Mouse (Mus musculus) liver, postnatal 0 days (tissue): ENCODE data around the gene Spata17. TPM values are rescaled to one million over a fixed set of nuclear protein-coding genes. Genes with fewer than 3 reads are reported as not detected.
"Not testable (repeated sequence)": the region's sequence is repeated elsewhere in the genome, so short reads cannot be mapped to it uniquely, and the experiment has no call there.

Experiments used
- ATAC-seq: fragments of 200-750 bp; cut with Nextera tagmentation; 2 replicates; pipeline ENCODE4 v1.8.0; 2017; ENCODE audit warnings: mild to moderate bottlenecking, moderate library complexity
- DNase-seq: peaks from one replicate; pipeline ENCODE4 v3.0.0-alpha.2; 2016
- H3K27ac ChIP-seq: fragments of 300-500 bp; sonication (generic); 2 replicates; pipeline ENCODE4 v1.5.1; 2014; ENCODE audit warnings: antibody characterized with exemption, moderate library complexity, mild to moderate bottlenecking, low read depth
- H3K27me3 ChIP-seq: fragments of 300-500 bp; sonication (generic); 2 replicates; pipeline ENCODE4 v1.6.1; 2014; ENCODE audit warnings: low read length, control low read depth, mixed read lengths; ENCODE audit not compliant: insufficient read depth
- H3K36me3 ChIP-seq: fragments of 300-500 bp; sonication (generic); replicated peaks from 2 replicates; pipeline ENCODE4 v1.6.1; 2014; ENCODE audit warnings: mild to moderate bottlenecking, control low read depth, low read length, moderate library complexity, mixed read lengths; ENCODE audit not compliant: insufficient read depth
- H3K4me1 ChIP-seq: fragments of 300-500 bp; sonication (generic); 2 replicates; pipeline ENCODE4 v1.6.1; 2014; ENCODE audit warnings: antibody characterized with exemption, mild to moderate bottlenecking, control low read depth; ENCODE audit not compliant: insufficient read depth
- H3K4me2 ChIP-seq: fragments of 300-500 bp; sonication (generic); 2 replicates; pipeline ENCODE4 v1.6.1; 2014; ENCODE audit warnings: low read depth, mild to moderate bottlenecking, low read length, moderate library complexity, mixed read lengths
- H3K4me3 ChIP-seq: fragments of 300-500 bp; sonication (generic); 2 replicates; pipeline ENCODE4 v1.5.1; 2014; ENCODE audit warnings: low read depth, low read length
- H3K9ac ChIP-seq: fragments of 300-500 bp; sonication (generic); replicated peaks from 2 replicates; pipeline ENCODE4 v1.6.1; 2014; ENCODE audit warnings: mild to moderate bottlenecking, moderate library complexity
- H3K9me3 ChIP-seq: fragments of 300-500 bp; sonication (generic); 2 replicates; pipeline ENCODE4 v1.6.1; 2016; ENCODE audit warnings: mild to moderate bottlenecking, control low read depth, low read length, mixed read lengths
- CTCF ChIP-seq: sonication (generic); IDR thresholded peaks from 2 replicates; pipeline ENCODE4 v1.5.1; 2016; ENCODE audit warnings: antibody characterized with exemption, low read depth
- EP300 ChIP-seq: IDR thresholded peaks from 2 replicates; pipeline ENCODE4 v1.6.1; 2016; ENCODE audit warnings: antibody characterized with exemption, low read depth, mild to moderate bottlenecking
- WGBS: fragments of 180-500 bp; shearing (Covaris S2); extraction: QIAGEN DNeasy Blood & Tissue Kit; methylation state at CpG from one replicate; pipeline ENCODE4 v1.1.7; 2014; ENCODE audit not compliant: insufficient replicate concordance; 5-methylcytosine and 5-hydroxymethylcytosine counted together
- polyA plus RNA-seq: library from polyadenylated mRNA; unstranded; fragments of >200 nt; fragmentation: Nextera tagmentation; extraction: Ambion mirVana; gene quantifications from 2 replicates; pipeline ENCODE4 v1.2.1, GENCODE M21; 2015

Spata17 gene
- polyA plus RNA-seq, 1 experiment from 2014 or later = 0.41 TPM

DNA sequence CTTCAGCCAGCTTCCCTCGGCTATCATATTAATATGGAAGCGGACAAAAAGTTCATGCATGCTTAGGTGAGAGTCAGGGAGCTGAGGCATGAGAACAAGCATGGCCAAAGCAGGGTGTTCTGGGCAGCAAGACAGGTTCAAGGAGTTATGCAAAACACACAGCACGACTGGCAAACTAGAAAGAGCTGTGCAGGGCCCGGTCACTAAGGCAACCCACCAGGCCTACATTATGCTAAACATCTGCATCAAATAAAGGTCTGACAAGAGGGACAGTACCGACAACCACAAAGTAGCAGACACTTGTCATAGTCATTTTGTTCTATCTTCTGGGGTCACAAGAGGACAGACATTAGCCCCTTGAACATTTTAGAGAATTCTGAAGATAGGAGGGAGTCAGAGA lies 61.6 kb downstream of the Spata17 start:
- TF ChIP-seq EP300 (no peak), CTCF (no peak)
- H3K4me2 ChIP-seq = no peak overlapping the region
- no peak for ATAC-seq
- DNase-seq = no peak
- no peaks in the 10 kb centered on the region for H3K36me3 ChIP-seq
- H3K27me3 ChIP-seq = no peaks in the 10 kb centered on the region
- no peak overlapping the region for H3K4me3 ChIP-seq
- H3K4me1 ChIP-seq = peaks cover 3% of the 10 kb centered on the region; the same call in 1 of the 2 replicates
- WGBS = 78% methylated on average over 5 of the region's 5 CpGs
- no peak overlapping the region for H3K9ac ChIP-seq
- H3K9me3 ChIP-seq = no peaks in the 10 kb centered on the region
- H3K27ac ChIP-seq = no peak overlapping the region

DNA sequence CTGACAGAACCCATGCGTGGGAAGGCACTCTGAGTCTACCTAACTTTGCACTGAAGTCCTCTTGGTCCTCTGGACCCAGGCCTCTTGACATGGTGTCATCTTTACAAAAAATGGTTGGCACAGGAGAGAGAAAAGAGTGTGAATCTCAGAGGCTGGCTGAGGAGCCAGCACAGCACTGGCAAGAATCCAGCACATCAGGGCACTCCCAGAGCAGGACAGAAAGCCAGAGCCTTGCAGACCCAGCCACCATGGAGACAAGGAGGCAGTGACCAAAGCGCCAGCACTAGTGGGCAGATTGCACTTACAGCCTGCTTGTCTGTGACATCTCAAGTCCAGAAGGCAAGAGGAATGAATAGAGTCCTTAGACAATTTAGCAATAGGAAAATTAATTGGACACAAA lies 62.7 kb downstream of the Spata17 start:
- H3K4me2 ChIP-seq = no peak overlapping the region
- TF ChIP-seq EP300 (no peak), CTCF (no peak)
- H3K27ac ChIP-seq = no peak overlapping the region
- no peaks in the 10 kb centered on the region for H3K36me3 ChIP-seq
- ATAC-seq (no peak), DNase-seq (no peak)
- no peak overlapping the region for H3K4me3 ChIP-seq
- no peaks in the 10 kb centered on the region for H3K27me3 ChIP-seq
- H3K4me1 ChIP-seq = peaks cover 3% of the 10 kb centered on the region; the same call in 1 of the 2 replicates
- H3K9ac ChIP-seq = no peak overlapping the region
- no peaks in the 10 kb centered on the region for H3K9me3 ChIP-seq
- 85% methylated on average over 2 of the region's 2 CpGs for WGBS

DNA sequence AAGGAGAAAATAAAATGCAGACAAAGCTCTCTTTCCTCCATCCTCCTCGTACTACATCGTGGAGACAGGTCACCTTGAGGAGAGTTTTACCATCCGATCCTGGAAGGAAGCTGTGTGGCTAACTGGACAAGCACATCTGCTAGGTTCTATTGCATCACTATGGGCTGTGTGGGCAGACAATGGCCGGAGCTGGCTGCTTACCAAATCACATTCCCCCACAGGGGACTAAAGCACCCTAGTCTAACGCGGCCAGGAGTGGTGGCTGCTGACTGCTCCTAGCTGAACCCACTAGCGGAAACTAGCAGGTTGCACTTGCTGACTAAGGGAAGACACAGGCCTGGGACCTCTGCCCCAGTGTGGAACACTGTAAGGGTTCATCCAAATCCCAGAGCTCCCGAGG lies 72.3 kb downstream of the Spata17 start:
- Histone ChIP-seq H3K4me2 (no peak overlapping the region), H3K27me3 (no peaks in the 10 kb centered on the region), H3K27ac (no peak overlapping the region), H3K4me1 (peaks cover 4% of the 10 kb centered on the region; the same call in 1 of the 2 replicates), H3K36me3 (no peaks in the 10 kb centered on the region), H3K9me3 (no peaks in the 10 kb centered on the region), H3K4me3 (no peak overlapping the region), H3K9ac (no peak overlapping the region)
- ATAC-seq (no peak), DNase-seq (no peak)
- 60% methylated on average over 8 of the region's 8 CpGs for WGBS
- TF ChIP-seq EP300 (no peak), CTCF (no peak)

DNA sequence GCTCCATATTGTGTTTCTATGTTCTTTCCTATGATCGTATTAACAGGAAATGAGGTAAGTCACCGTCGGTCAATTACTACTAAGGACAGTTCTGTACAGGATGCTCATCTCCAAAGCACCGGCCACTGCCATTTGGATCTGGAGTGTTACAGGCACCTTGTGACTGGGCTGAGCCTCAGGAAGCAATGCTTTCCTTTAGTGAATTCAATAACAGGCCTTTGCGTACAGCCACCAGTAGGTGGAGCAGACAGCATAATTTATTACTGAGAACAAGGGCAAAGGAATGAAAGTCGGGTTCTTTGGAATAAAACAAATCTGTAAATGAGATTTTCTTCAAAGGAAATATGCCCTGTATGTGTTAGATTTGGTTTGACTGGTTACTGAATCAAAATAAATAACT lies 77.8 kb downstream of the Spata17 start:
- ATAC-seq = no peak
- Histone ChIP-seq H3K4me2 (no peak overlapping the region), H3K27me3 (no peaks in the 10 kb centered on the region), H3K4me3 (no peak overlapping the region), H3K27ac (no peak overlapping the region), H3K4me1 (no peaks in the 10 kb centered on the region), H3K36me3 (no peaks in the 10 kb centered on the region), H3K9ac (no peak overlapping the region), H3K9me3 (no peaks in the 10 kb centered on the region)
- DNase-seq = peak; percentile 47
- peak; percentile 80 for TF ChIP-seq CTCF
- TF ChIP-seq EP300 = no peak
- 28% methylated on average over 6 of the region's 6 CpGs for WGBS

DNA sequence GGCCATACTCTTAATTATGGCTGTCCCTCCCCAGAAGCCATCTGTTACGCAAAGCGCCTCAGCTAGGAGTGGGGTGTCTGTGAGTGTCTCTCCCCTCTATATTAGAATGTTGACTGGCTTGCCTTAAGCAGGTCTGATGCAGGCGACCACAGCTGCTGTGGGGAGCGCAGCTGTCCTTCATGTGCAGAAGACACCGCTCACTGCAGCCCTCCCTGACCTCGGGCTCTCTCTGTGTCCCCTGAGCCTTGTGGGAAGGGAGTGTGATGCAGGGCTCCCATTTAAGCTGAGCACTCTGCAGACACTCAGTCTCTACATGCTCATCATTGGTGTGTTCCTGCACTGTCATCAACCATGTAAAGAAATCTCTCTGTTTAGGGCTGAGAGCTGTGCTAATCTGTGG lies 79.4 kb downstream of the Spata17 start:
- no peak for ATAC-seq

DNA sequence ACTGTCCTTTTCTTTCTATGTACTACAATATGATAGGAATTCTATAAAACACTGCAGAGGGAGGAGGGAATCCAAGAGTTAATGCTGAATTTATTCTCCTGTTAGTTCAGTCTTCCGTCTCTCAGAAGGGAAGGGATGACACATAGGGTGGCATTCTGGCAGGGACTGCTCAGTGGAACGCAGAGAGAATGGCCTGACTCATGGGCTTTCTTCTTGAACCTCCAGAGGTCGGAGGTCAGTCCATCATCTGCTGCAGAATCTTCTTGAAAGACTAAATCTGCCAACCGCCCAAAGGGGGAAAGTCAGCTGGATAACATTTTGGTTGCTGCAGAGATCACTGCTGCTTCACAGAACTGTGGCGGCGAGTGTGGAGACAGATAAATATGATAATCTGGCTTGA lies 81.4 kb downstream of the Spata17 start:
- ATAC-seq (no peak), DNase-seq (no peak)
- no peak overlapping the region for H3K27ac ChIP-seq
- H3K4me2 ChIP-seq = no peak overlapping the region
- WGBS = 76% methylated on average over 6 of the region's 6 CpGs
- no peaks in the 10 kb centered on the region for H3K36me3 ChIP-seq
- TF ChIP-seq EP300 (no peak), CTCF (no peak)
- no peaks in the 10 kb centered on the region for H3K27me3 ChIP-seq
- no peaks in the 10 kb centered on the region for H3K9me3 ChIP-seq
- H3K4me3 ChIP-seq = no peak overlapping the region
- no peaks in the 10 kb centered on the region for H3K4me1 ChIP-seq
- H3K9ac ChIP-seq = no peak overlapping the region

More for the DNA sequence above, 79.4 kb downstream of the Spata17 start:
- TF ChIP-seq CTCF (no peak), EP300 (no peak)
- Histone ChIP-seq H3K27ac (no peak overlapping the region), H3K4me3 (no peak overlapping the region), H3K27me3 (no peaks in the 10 kb centered on the region), H3K9ac (no peak overlapping the region), H3K4me2 (no peak overlapping the region), H3K9me3 (no peaks in the 10 kb centered on the region), H3K36me3 (no peaks in the 10 kb centered on the region), H3K4me1 (no peaks in the 10 kb centered on the region)
- 78% methylated on average over 6 of the region's 6 CpGs for WGBS
- DNase-seq = no peak

DNA sequence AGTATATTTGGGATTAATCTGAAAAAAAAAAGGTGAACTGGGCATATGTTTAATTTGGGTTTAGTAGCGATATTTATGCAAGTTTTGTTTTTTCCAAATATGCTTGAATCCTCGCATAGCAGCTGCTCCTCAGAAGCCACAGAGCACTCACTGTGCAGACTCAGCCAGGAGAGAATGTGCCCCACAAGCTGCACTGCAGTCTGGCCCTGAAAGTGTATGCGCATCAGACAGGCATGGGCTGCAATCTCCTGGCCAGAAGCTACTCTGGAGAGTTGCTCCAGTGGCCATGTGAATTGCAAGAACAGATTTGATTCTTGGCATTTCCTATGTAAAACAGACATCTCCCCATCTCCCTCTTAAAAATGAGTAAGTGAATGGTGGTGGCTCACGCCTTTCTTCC lies 82.9 kb downstream of the Spata17 start:
- H3K27ac ChIP-seq = no peak overlapping the region
- no peaks in the 10 kb centered on the region for H3K9me3 ChIP-seq
- no peak for TF ChIP-seq EP300
- no peak for TF ChIP-seq CTCF
- 75% methylated on average over 4 of the region's 4 CpGs for WGBS
- H3K27me3 ChIP-seq = no peaks in the 10 kb centered on the region
- no peak overlapping the region for H3K9ac ChIP-seq
- H3K4me3 ChIP-seq = no peak overlapping the region
- H3K4me1 ChIP-seq = no peaks in the 10 kb centered on the region
- ATAC-seq (no peak), DNase-seq (no peak)
- H3K4me2 ChIP-seq = no peak overlapping the region
- H3K36me3 ChIP-seq = no peaks in the 10 kb centered on the region

DNA sequence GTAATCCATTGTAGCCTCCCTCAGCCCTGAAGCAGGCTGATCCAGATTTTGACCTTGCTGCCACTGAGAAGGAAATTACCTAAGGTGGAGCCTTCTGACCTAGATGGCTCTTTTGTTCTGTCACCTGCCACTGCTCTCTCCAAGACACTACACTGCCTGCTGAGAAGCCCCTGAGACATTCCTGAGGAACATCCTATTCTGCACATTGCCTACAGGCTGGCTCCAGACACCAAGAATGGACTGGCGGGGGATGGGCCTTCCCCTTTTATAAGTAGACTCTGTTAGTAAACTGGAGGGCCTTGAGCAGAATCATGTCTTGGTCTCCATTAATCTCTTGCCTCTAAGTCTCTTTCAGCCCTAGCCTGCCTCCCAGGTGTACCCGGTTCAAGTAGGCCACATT lies 87.7 kb downstream of the Spata17 start:
- H3K4me3 ChIP-seq, H3K4me1 ChIP-seq, H3K9ac ChIP-seq, ATAC-seq, DNase-seq, H3K27ac ChIP-seq, H3K4me2 ChIP-seq, H3K9me3 ChIP-seq, H3K27me3 ChIP-seq, H3K36me3 ChIP-seq: not testable (repeated sequence)
- 61% methylated on average over 2 of the region's 2 CpGs for WGBS
